Mouse (Mus musculus): ENCODE measurements around the gene Rnf220. TPM values are rescaled to one million over a fixed set of nuclear protein-coding genes. Genes with fewer than 3 reads are reported as not detected.
A peak's percentile ranks its signal among the peaks of the same experiment; 100 is the strongest.
"Not testable (repeated sequence)": the region's sequence is repeated elsewhere in the genome, so short reads cannot be mapped to it uniquely, and the experiment has no call there.

The Rnf220 gene
- polyA plus RNA-seq, 1 experiment from 2014 or later = 109 TPM

- Histone ChIP-seq H3K36me3 (ENCODE audit: control insufficient read depth, insufficient read depth, low read length) (peaks cover 12% of the 10 kb centered on the region), H3K9ac (ENCODE audit: low read depth, low read length) (no peak overlapping the region), H3K4me3 (ENCODE audit: low read length) (no peak overlapping the region), H3K4me1 (ENCODE audit: control insufficient read depth, insufficient read depth, low read depth, low read length) (0 out of 2 replicates have a peak, but pooled peaks cover 2% of the 10 kb centered on the region), H3K27ac (ENCODE audit: low read depth, low read length) (no peak overlapping the region), H3K4me2 (ENCODE audit: low read length) (no peak overlapping the region), H3K27me3 (replicated peaks; ENCODE audit: control insufficient read depth, insufficient read depth, low read length) (no peaks in the 10 kb centered on the region; the same call in 1 of the 2 replicates), H3K9me3 (ENCODE audit: control insufficient read depth, low read length) (peaks cover 5% of the 10 kb centered on the region)
- peak; percentile 46; the same call in 1 of the 2 replicates for ATAC-seq
- 12% methylated on average over 6 of the region's 6 CpGs for WGBS
Observed at GRCm38 (mm10) chr4:117270278-117270677, 226.6 kb downstream of the Rnf220 start.

GRCm38 (mm10) chr4:117267831-117268437 is 228.9 kb downstream of the Rnf220 start:
- H3K9ac ChIP-seq (ENCODE audit: low read depth, low read length) = no peak overlapping the region
- H3K4me3 ChIP-seq (ENCODE audit: low read length) = no peak overlapping the region
- H3K27ac ChIP-seq (ENCODE audit: low read depth, low read length) = no peak overlapping the region
- H3K27me3 ChIP-seq (replicated peaks; ENCODE audit: control insufficient read depth, insufficient read depth, low read length) = no peaks in the 10 kb centered on the region; the same call in 1 of the 2 replicates
- no peak overlapping the region for H3K4me2 ChIP-seq (ENCODE audit: low read length)
- H3K36me3 ChIP-seq (ENCODE audit: control insufficient read depth, insufficient read depth, low read length) = no peaks in the 10 kb centered on the region; the same call in 1 of the 2 replicates
- WGBS = 90% methylated on average over 25 of the region's 25 CpGs
- H3K9me3 ChIP-seq (ENCODE audit: control insufficient read depth, low read length) = no peaks in the 10 kb centered on the region
- no peak for ATAC-seq
- H3K4me1 ChIP-seq (ENCODE audit: control insufficient read depth, insufficient read depth, low read depth, low read length) = 0 out of 2 replicates have a peak, but pooled peaks cover 2% of the 10 kb centered on the region

GRCm38 (mm10) chr4:117267284-117267683 is 229.6 kb downstream of the Rnf220 start:
- Histone ChIP-seq H3K27ac (ENCODE audit: low read depth, low read length) (no peak overlapping the region), H3K4me1 (ENCODE audit: control insufficient read depth, insufficient read depth, low read depth, low read length) (no peaks in the 10 kb centered on the region), H3K9me3 (ENCODE audit: control insufficient read depth, low read length) (no peaks in the 10 kb centered on the region), H3K4me2 (ENCODE audit: low read length) (no peak overlapping the region), H3K27me3 (replicated peaks; ENCODE audit: control insufficient read depth, insufficient read depth, low read length) (no peaks in the 10 kb centered on the region; the same call in 1 of the 2 replicates), H3K36me3 (ENCODE audit: control insufficient read depth, insufficient read depth, low read length) (no peaks in the 10 kb centered on the region; the same call in 1 of the 2 replicates), H3K4me3 (ENCODE audit: low read length) (no peak overlapping the region), H3K9ac (ENCODE audit: low read depth, low read length) (no peak overlapping the region)
- WGBS = 9% methylated on average over 2 of the region's 2 CpGs
- ATAC-seq = no peak

GRCm38 (mm10) chr4:117262987-117263386 is 233.9 kb downstream of the Rnf220 start:
- WGBS = 61% methylated on average over 8 of the region's 8 CpGs
- ATAC-seq = peak; percentile 34; the same call in 1 of the 2 replicates
- Histone ChIP-seq H3K9me3 (ENCODE audit: control insufficient read depth, low read length) (no peaks in the 10 kb centered on the region), H3K4me1 (ENCODE audit: control insufficient read depth, insufficient read depth, low read depth, low read length) (no peaks in the 10 kb centered on the region), H3K36me3 (ENCODE audit: control insufficient read depth, insufficient read depth, low read length) (no peaks in the 10 kb centered on the region), H3K27ac (ENCODE audit: low read depth, low read length) (no peak overlapping the region), H3K27me3 (replicated peaks; ENCODE audit: control insufficient read depth, insufficient read depth, low read length) (no peaks in the 10 kb centered on the region), H3K9ac (ENCODE audit: low read depth, low read length) (no peak overlapping the region), H3K4me3 (ENCODE audit: low read length) (no peak overlapping the region), H3K4me2 (ENCODE audit: low read length) (no peak overlapping the region)

GRCm38 (mm10) chr4:117262101-117262913 is 234.5 kb downstream of the Rnf220 start:
- Histone ChIP-seq H3K36me3 (ENCODE audit: control insufficient read depth, insufficient read depth, low read length) (no peaks in the 10 kb centered on the region), H3K27ac (ENCODE audit: low read depth, low read length) (no peak overlapping the region), H3K4me2 (ENCODE audit: low read length) (no peak overlapping the region), H3K4me1 (ENCODE audit: control insufficient read depth, insufficient read depth, low read depth, low read length) (no peaks in the 10 kb centered on the region), H3K9ac (ENCODE audit: low read depth, low read length) (no peak overlapping the region), H3K27me3 (replicated peaks; ENCODE audit: control insufficient read depth, insufficient read depth, low read length) (no peaks in the 10 kb centered on the region), H3K4me3 (ENCODE audit: low read length) (no peak overlapping the region), H3K9me3 (ENCODE audit: control insufficient read depth, low read length) (no peaks in the 10 kb centered on the region)
- WGBS = 68% methylated on average over 13 of the region's 13 CpGs
- ATAC-seq = peak; percentile 58

GRCm38 (mm10) chr4:117261222-117261621 is 235.6 kb downstream of the Rnf220 start:
- Histone ChIP-seq H3K27me3 (replicated peaks; ENCODE audit: control insufficient read depth, insufficient read depth, low read length) (no peaks in the 10 kb centered on the region), H3K27ac (ENCODE audit: low read depth, low read length) (no peak overlapping the region), H3K4me1 (ENCODE audit: control insufficient read depth, insufficient read depth, low read depth, low read length) (no peaks in the 10 kb centered on the region), H3K9ac (ENCODE audit: low read depth, low read length) (no peak overlapping the region), H3K4me3 (ENCODE audit: low read length) (no peak overlapping the region), H3K36me3 (ENCODE audit: control insufficient read depth, insufficient read depth, low read length) (no peaks in the 10 kb centered on the region), H3K4me2 (ENCODE audit: low read length) (no peak overlapping the region), H3K9me3 (ENCODE audit: control insufficient read depth, low read length) (no peaks in the 10 kb centered on the region)
- no peak for ATAC-seq
- WGBS = 79% methylated on average over 2 of the region's 2 CpGs

- not testable (repeated sequence) for H3K9me3 ChIP-seq (ENCODE audit: control insufficient read depth, low read length); H3K27me3 ChIP-seq (replicated peaks; ENCODE audit: control insufficient read depth, insufficient read depth, low read length); H3K4me2 ChIP-seq (ENCODE audit: low read length); H3K36me3 ChIP-seq (ENCODE audit: control insufficient read depth, insufficient read depth, low read length); H3K27ac ChIP-seq (ENCODE audit: low read depth, low read length); H3K9ac ChIP-seq (ENCODE audit: low read depth, low read length); H3K4me1 ChIP-seq (ENCODE audit: control insufficient read depth, insufficient read depth, low read depth, low read length); H3K4me3 ChIP-seq (ENCODE audit: low read length); ATAC-seq
- WGBS = 74% methylated on average over 6 of the region's 6 CpGs
Observed at GRCm38 (mm10) chr4:117259909-117260308, 236.9 kb downstream of the Rnf220 start.

- H3K27ac ChIP-seq (ENCODE audit: low read depth, low read length) = no peak overlapping the region
- H3K36me3 ChIP-seq (ENCODE audit: control insufficient read depth, insufficient read depth, low read length) = no peaks in the 10 kb centered on the region
- H3K4me3 ChIP-seq (ENCODE audit: low read length) = no peak overlapping the region
- peaks cover 12% of the 10 kb centered on the region; the same call in 1 of the 2 replicates for H3K4me1 ChIP-seq (ENCODE audit: control insufficient read depth, insufficient read depth, low read depth, low read length)
- H3K9me3 ChIP-seq (ENCODE audit: control insufficient read depth, low read length) = no peaks in the 10 kb centered on the region
- WGBS = 35% methylated on average over 6 of the region's 6 CpGs
- H3K27me3 ChIP-seq (replicated peaks; ENCODE audit: control insufficient read depth, insufficient read depth, low read length) = no peaks in the 10 kb centered on the region
- ATAC-seq = no peak
- H3K4me2 ChIP-seq (ENCODE audit: low read length) = no peak overlapping the region
- H3K9ac ChIP-seq (ENCODE audit: low read depth, low read length) = no peak overlapping the region; the same call in 1 of the 2 replicates
Observed at GRCm38 (mm10) chr4:117254672-117255071, 242.2 kb downstream of the Rnf220 start.

GRCm38 (mm10) chr4:117254017-117254627 is 242.7 kb downstream of the Rnf220 start:
- WGBS = 81% methylated on average over 5 of the region's 5 CpGs
- peaks cover 12% of the 10 kb centered on the region; the same call in 1 of the 2 replicates for H3K4me1 ChIP-seq (ENCODE audit: control insufficient read depth, insufficient read depth, low read depth, low read length)
- H3K4me3 ChIP-seq (ENCODE audit: low read length) = no peak overlapping the region
- H3K9ac ChIP-seq (ENCODE audit: low read depth, low read length) = no peak overlapping the region; the same call in 1 of the 2 replicates
- no peaks in the 10 kb centered on the region for H3K27me3 ChIP-seq (replicated peaks; ENCODE audit: control insufficient read depth, insufficient read depth, low read length)
- no peak for ATAC-seq
- no peak overlapping the region for H3K27ac ChIP-seq (ENCODE audit: low read depth, low read length)
- no peak overlapping the region for H3K4me2 ChIP-seq (ENCODE audit: low read length)
- H3K9me3 ChIP-seq (ENCODE audit: control insufficient read depth, low read length) = no peaks in the 10 kb centered on the region
- H3K36me3 ChIP-seq (ENCODE audit: control insufficient read depth, insufficient read depth, low read length) = no peaks in the 10 kb centered on the region

Data from hindbrain, embryonic 16.5 days (tissue).